Mouse (Mus musculus) splenic B cell, adult 2 months (primary cell): ENCODE data around the gene Kcnip1.

ENCODE experiments used
- DNase-seq: peaks from one replicate; pipeline ENCODE4 v3.0.0-alpha.2; 2011; ENCODE audit warnings: low read depth, low spot score
- H3K27me3 ChIP-seq: 2 replicates; pipeline ENCODE4 v1.6.1; 2012; ENCODE audit warnings: mild to moderate bottlenecking, low read length, moderate library complexity, mixed read lengths; ENCODE audit not compliant: control insufficient read depth, poor library complexity, insufficient read depth, severe bottlenecking
- H3K36me3 ChIP-seq: 2 replicates; pipeline ENCODE4 v1.6.1; 2012; ENCODE audit warnings: mild to moderate bottlenecking, low read length, moderate library complexity, mixed read lengths; ENCODE audit not compliant: control insufficient read depth, poor library complexity, insufficient read depth, severe bottlenecking

The Kcnip1 gene

DNA sequence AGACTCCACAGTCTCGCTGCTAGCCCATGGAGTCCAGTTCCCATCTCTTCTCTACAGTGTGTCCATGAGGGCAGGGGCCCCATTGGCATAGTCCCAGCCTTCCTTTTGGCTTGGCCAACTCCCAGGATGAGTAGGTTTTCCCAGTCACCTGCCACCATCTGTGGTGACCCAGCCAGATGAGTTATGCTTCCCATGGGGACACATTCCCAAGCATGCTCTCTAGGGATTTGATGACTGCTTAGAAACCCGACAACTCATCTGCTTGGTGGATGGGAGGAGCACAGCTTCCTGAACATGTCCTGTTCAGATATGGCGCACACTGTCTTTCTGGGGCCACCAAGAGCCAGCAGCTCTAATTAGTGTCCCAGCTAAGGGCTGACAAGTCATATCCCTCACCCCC lies 252.8 kb downstream of the Kcnip1 start:
- Histone ChIP-seq H3K27me3 (no peaks in the 10 kb centered on the region), H3K36me3 (no peaks in the 10 kb centered on the region)
- DNase-seq = no peak

DNA sequence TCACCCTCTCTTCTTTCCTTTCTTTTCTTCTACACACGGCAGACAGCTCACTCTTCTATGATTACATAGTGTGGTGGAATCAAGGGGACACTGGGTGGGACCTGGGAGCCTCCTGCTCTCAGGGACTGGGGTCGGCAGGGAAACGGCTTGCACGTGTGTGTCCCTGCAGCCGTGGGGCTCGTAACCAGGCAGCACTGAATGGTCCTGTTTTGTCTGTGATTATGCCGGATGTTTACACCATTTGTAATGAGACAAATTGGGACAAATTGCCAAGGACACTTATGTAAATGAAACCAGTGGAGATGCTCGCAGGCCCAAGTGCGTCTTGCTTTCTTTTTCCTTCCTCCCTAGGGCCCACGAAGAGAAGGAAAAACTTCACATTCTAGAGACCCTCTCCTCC lies 256.5 kb downstream of the Kcnip1 start:
- H3K36me3 ChIP-seq = no peaks in the 10 kb centered on the region
- no peak for DNase-seq
- no peaks in the 10 kb centered on the region for H3K27me3 ChIP-seq

DNA sequence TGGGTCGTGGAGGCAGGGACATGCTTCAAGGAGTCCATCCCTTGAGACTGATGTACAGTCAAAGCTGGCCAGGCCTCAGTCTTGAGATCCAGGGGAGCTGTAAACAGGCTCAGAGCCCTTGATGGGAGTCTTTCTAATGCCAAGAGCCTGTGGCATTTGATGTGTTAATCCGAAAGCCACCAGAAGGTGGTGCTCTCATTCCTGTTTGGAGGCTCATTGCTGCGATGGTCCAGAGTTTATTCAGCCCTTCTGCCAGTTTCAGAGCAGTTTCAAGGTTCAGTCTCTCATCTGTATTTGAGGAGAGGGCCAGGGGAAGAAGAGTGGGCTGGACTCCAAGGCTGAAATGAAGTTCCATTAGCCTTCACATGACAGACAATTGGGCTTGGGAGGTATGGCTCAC lies 259.7 kb downstream of the Kcnip1 start:
- Histone ChIP-seq H3K36me3 (no peaks in the 10 kb centered on the region), H3K27me3 (no peaks in the 10 kb centered on the region)
- peak; percentile 19 for DNase-seq

DNA sequence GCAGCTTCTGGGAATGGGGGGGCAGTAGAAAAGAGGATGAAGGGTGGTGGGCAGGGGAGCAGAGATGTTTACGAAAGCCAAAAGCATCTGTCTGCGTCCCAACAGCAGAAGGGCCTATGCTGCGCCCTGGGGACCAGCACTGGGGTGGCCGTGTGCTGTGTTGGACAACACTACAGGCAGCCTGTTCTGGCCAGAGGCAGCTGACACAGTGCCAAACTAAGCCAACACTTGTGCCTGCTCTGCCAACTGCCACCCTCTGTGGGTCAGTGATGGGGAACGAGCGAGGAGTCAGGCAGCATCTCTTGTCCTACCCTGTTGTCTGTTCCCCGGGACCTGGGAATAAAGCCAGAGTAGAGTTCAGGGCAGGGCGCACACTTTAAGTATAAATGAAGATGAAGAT lies 260.6 kb downstream of the Kcnip1 start:
- Histone ChIP-seq H3K27me3 (no peaks in the 10 kb centered on the region), H3K36me3 (no peaks in the 10 kb centered on the region)
- DNase-seq = no peak

DNA sequence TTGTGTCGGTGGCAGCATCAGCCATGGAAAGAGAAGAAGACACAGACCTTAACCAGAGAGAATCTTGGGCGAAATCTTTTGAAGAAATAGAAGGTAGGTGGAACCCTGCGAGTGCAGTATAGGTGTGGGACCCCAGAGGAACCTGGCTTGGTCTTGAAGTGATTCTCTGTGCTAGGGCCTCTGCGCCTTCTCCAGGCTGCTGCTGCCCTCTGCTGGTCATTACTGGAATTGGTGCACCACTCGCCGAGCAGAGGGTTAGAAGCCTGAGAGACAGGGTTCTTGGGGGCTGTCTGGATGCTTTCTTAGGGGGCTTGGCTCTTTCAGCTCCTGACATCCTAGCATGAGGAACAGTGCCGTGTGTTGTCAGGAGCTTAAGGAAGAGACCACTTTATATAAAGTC lies 271.7 kb downstream of the Kcnip1 start:
- peak; percentile 34 for DNase-seq
- Histone ChIP-seq H3K36me3 (no peaks in the 10 kb centered on the region), H3K27me3 (no peaks in the 10 kb centered on the region)

DNA sequence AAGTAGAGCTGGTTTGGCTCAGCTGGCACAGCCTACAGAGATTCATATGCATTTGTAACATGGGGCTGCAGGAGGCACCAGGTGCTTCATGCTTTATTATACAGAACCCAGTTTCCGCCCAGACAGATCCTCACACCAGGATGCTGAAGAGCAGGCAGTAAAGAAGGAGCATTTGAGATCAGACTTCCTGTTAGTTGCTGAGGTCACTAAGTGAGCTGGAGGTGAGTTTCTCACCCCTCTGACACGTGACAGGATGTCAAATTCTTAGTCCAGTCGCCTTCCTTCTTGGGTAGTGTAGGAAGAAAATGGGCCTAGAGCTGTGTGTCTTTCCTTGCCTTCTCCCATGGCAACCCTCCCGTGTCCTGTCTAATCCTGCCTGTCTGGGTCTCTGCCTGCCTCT lies 286.2 kb downstream of the Kcnip1 start:
- no peak for DNase-seq
- H3K27me3 ChIP-seq = no peaks in the 10 kb centered on the region
- no peaks in the 10 kb centered on the region for H3K36me3 ChIP-seq

DNA sequence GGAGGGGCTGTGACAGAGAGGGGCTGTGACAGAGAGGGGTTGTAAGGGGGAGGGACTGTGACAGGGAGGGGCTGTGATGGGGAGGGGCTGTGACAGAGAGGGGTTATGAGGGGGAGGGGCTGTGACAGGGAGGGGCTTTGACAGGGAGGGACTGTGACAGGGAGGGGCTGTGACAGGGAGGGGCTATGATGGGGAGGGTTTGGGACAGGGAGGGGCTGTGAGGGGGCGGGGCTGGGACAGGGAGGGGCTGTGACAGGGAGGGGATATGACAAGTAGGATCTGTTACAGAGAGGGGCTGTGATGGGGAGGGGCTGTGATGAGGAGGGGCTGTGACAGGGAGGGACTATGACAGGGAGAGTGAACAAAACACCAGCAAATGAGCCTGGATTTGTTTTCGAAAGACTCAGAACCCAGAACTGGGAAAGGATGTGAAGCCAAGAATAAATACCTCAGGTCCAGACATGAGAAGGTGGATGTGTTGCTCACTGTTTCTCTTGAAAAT lies 290.9 kb downstream of the Kcnip1 start:
- no peak for DNase-seq
- Histone ChIP-seq H3K27me3 (no peaks in the 10 kb centered on the region), H3K36me3 (no peaks in the 10 kb centered on the region)

DNA sequence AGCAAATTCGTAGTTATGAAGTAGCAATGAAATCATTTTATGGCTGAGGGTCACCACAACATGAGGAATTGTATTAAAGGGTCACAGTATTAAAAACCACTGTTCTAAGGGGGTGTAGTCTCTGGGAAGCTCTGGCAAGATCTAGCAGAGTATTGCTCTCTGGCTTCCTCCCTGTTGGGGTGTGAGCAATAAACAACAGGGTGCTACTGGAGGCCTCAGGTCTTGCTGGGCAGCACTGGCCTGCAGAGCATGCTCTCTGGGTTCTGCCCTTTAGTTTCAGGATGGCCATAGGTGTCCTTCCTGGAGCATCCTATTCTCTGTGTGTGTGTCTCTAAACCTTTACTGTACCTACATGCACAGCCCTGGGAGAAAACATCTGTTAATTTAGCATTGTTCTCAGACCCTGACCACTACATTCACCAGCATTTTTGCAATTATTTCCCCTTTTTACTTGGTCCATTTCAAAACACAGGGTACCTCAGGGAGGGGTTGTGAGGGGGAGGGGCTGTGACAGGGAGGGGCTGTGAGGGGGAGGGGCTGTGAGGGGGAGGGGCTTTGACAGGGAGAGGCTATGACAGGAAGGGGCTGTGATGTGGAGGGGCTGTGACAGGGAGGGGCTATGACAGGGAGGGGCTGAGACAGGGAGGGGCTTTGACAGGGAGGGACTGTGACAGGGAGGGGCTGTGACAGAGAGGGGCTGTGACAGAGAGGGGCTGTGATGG lies 291.6 kb downstream of the Kcnip1 start:
- Histone ChIP-seq H3K27me3 (no peaks in the 10 kb centered on the region), H3K36me3 (no peaks in the 10 kb centered on the region)
- no peak for DNase-seq

DNA sequence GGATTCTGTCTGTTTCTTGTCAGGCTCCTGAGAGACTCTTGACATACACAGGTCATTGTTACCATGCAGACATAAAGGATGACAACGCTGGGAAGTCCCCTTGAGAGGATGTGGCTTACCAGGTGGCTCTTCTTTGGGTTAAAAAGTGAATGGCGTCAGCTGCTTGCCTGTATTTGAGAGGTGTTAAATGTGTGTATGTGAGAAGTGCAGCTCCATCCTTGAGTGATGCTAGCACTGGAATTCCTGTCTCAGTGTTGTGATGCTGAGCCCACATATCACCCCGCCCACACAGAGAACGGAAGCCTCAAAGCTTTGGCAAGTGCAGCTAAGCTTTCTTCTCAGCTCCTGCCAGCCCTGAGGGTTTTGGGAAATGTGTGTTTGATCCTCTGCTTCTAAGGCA lies 292.2 kb downstream of the Kcnip1 start:
- Histone ChIP-seq H3K27me3 (no peaks in the 10 kb centered on the region), H3K36me3 (no peaks in the 10 kb centered on the region)
- DNase-seq = no peak

DNA sequence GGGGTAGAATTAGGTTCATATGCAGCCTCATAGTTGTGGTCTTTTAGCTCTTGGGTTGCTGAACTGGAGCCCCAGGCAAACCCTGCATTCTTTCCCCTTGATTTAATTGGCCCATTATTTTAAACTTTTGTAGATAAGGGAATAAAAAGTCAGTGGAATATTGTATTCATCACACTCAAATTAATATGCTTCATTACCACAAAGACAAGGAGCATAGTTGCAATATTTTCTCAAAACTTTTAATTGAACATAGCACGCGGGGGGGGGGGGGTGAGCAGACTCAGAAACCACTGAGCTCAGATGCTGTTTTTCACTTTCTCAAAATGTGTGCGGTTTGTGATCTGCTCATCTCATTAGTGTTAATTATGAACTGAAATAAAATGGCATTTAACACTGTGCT lies 302.8 kb downstream of the Kcnip1 start:
- H3K36me3 ChIP-seq = no peaks in the 10 kb centered on the region
- no peak for DNase-seq
- H3K27me3 ChIP-seq = no peaks in the 10 kb centered on the region

DNA sequence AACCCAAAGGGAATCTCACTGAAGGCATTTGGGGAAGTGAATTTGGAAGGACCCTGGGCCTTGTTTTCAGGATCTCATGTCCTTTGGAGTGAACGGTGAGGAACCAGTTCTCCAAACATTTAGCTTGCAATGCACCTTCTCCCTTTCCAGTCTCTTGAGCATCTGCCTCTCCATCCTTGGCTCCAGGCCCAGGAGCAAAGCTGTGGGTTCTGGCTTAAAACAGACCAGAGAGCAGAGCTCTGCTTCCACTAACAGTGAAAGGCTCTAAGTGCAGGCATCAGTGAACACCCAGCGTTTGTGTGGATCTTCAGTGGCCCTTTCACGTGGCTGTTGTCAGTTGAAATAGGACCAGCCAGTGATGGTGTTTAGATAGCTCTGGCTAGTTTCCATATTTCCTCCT lies 307.0 kb downstream of the Kcnip1 start:
- H3K27me3 ChIP-seq = no peaks in the 10 kb centered on the region
- DNase-seq = no peak

DNA sequence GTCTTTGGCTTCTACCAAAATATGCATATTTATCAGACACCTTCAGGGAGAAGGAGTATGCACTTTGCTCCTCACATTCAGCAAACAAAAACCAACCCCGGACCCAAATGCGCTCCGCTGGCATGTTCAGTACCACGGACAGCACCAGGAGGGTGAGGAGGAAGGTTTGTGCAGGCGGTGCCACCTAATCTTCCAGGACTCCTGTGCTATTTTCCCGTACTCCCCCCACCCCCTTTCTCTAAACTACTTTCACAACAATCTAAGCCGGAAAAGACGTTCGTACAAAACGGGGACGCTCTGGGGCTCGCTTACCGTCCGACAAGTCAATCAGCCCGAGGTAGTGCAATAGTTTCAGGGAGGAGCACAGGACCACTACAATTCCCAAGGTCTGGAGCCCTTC lies 312.8 kb downstream of the Kcnip1 start:
- no peak for DNase-seq
- Histone ChIP-seq H3K27me3 (no peaks in the 10 kb centered on the region), H3K36me3 (no peaks in the 10 kb centered on the region)

More for the DNA sequence above, 307.0 kb downstream of the Kcnip1 start:
- no peaks in the 10 kb centered on the region for H3K36me3 ChIP-seq

DNA sequence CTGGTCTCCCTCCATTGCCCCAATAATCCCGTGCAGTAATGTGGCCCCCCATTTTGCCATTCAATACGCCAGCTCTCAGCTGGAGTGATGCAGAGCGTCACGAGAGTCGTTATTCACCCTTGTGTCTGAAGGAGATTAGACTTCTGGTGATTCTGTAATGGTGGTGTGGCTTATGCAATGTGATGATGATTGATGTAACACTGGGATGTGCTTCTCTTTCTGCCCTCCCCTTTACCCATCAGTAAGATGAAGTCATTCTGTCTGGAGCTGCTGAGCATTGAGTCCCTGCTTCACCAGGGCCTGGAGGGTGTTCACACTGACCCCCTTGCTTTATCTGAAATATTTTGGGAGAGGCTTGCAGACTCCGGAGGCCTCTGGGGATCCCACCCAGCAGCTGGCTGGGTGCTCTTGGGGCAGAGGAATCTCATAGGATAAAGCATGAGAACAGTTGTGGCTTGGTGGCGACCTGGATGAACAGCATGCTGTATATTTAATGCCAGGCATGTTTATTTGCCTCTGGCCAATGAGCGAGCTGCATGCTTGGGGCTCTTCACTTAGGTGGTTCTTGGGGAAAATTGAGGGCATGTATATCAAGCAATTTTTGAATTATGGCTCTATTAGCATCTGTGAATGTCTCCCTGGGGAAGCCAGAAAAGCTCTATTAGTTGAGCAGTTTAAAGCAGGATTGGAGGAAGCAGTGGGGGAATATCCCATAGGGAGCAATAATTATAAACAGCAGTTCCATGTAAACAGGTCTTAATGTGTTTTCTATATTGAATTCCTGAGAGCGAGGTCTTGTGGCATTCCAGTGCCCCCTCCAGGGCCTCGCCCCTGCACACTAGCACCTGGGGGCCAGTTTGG lies 322.6 kb downstream of the Kcnip1 start:
- no peak for DNase-seq
- Histone ChIP-seq H3K36me3 (no peaks in the 10 kb centered on the region), H3K27me3 (no peaks in the 10 kb centered on the region; the same call in 1 of the 2 replicates)

DNA sequence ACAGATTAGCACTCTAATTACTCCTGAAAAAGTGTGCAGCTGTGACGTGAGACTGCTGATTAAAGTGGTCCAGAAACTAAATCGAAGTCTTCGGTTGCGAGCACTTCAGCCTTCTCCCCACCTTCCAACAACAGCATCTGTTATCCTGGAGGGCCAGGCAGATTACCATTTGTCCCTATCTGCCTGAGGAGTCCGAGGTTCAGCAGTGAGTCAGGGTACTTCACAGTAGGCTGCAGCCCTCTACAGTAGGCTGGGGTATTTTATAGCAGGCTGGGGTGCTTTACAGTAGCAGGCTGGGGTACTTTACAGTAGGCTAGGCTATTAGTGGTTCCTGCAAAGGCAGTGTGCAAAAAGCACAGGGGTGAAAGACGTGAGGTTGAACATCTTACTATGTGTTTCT lies 324.6 kb downstream of the Kcnip1 start:
- DNase-seq = no peak
- no peaks in the 10 kb centered on the region for H3K36me3 ChIP-seq
- no peaks in the 10 kb centered on the region; the same call in 1 of the 2 replicates for H3K27me3 ChIP-seq

DNA sequence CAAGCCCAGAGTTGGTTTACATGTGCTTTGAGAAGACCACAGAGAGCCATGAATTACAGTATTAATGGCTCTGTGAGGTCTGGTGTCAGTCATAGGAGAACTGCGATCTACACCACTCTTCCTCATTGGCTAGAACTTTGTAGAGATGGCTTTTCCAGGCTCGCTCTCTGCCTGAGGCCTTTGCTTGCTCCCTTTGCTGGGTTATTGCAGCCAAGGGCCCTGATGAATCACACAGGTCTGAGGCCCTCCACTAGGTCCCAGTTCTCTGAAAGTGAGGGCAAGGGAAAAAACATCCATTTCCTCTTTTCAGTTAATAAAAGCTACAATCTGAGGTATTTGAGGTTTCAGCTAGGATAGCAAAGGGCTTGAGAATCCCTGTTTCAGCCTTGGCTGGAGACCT lies 329.4 kb downstream of the Kcnip1 start:
- Histone ChIP-seq H3K27me3 (no peaks in the 10 kb centered on the region), H3K36me3 (no peaks in the 10 kb centered on the region)
- no peak for DNase-seq
